Mouse (Mus musculus): ENCODE data around the gene Cnfn.
A peak's percentile ranks its signal among the peaks of the same experiment; 100 is the strongest.

The Cnfn gene

DNA sequence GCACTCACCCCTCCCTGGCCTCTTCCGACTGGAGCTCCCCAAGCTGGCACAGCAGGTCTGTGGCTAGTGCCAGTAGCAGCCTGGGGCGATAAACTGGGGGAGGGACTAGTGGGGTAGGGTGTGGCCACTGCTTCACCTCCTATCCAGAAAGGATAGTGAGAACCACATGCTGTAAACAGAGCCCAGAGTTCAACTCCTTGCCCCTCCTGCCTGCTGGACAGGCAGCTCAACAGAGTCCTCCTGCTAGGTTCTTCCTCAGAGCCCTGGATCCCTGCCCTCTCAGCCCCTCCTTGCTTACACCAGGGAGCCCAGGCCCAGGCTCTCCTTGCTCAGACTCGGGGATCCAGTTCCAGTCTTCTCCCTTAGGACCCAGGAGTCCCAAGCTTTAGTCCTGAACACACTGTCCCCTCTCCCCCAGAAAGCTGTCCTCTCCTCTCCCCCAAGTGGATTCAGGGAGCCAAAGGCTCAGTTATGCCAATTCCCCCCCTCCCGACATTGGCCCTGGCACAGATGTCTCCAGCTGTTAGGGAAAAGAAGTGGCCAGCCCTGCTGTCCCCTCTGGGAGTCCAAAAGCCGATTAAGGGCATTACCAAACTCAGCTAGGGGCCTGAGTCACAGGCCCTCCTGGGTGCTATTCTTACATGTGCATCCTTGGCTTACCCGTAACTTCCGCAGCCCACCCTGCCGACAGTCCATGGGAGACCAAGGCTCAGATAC lies 20.7 kb upstream of the Cnfn start:
- peak; percentile 83 to 95 for DNase-seq

DNA sequence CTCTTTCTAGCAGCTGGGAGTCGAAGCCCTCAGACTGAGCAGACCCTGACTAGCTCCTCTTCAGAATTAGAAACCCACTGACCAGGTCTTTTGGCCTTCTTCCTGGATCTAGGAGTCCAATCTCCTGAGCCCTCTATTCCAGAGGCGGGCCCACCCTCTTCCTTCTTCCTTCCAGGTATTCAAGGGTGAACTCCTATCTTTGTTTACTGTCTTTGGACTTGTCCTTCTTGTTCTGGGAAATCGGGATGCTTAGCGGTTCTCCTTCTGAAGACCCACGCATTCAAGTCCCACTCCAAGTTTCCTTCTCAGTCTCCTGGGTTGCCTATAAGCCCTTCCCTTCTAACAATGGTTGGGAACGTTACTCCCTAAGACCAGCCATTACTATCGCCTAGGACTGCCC lies 19.4 kb upstream of the Cnfn start:
- DNase-seq, result peak in 1 of 2 experiments; percentile 38

DNA sequence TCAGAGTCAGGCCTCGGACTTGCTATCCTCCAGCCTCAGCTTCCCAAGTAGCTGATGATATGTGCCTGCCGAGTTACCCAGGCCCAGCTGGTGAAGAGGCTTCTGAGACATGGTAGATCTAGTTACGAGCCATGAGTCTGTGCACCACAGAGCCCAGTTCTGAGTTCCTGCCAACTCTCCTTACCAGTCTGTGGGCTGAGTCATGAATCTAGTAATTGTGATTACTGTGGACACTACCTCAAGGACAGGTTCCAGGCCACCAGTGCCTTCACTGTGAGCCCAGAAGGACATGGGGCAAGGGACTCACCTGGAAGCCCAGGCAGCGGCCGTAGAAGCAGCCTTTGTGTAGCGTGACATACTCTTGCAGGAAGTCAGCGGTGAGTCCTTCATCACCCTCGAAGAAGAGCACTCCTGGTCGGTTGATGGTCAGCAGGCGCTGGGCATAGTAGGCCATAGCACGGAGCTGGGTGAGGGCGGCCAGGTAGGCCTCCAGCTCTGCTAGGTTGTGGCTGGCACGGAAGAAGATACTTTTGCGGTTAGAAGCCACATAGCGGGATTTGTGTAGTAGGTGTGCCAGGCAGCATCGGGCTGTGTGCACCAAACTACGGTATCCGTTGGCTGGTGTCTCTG lies 18.4 kb upstream of the Cnfn start:
- peak in 1 of 2 experiments; percentile 36 for DNase-seq

DNA sequence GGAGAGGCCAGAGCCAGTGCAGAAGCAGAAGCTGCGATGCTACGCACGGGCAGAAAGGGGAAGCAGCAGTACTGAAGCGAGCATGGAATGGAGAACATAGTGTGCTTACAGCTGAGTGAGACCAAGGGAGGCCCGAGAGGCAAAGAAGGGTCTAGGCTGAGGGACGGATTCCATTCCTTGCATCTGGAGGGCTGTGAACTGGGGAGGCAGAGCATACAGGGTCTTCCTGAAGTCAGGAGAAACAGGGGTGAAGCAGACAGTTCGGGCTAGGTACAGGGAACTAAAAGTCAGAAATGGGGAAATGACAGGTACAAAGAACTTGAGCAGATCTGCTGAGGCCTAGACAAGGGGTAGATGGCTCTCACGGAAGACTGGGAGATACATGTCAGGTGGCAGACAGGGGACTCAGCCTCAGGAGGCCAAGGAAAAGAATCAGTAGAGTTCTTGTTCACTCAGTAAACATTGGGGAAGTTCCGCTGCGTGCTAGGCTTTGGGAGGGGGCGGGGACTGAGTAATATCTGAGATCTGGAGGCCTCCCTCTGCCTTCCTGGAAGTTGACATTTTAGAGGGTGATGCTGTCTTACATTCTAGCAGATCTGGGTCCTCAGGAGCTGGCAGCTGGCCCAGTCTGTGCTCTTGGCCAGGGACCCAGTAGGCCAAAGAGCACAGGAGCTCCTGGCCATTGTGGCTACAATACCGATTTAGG lies 16.5 kb upstream of the Cnfn start:
- peak; percentile 91 to 95 for DNase-seq

DNA sequence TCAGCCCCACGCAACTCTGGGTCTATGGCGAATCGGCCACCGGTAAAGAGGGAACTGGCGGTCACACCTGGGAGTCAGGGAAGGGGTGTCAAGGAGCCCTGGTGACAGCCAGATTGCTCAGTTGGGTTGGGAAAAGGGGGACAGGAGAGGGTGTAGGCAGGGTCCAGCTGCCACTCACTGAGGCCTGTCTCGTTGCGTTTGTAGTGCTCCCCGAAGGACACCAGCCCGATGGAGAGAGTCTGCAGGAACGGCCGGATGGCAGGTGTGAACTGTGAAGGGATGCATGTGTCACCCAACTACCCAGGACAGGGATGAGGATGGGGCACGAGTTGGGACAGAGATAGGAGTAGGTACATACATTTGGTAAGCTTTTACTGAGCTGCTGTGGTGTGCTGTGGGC lies 15.7 kb upstream of the Cnfn start:
- peak in 1 of 2 experiments; percentile 20 for DNase-seq

DNA sequence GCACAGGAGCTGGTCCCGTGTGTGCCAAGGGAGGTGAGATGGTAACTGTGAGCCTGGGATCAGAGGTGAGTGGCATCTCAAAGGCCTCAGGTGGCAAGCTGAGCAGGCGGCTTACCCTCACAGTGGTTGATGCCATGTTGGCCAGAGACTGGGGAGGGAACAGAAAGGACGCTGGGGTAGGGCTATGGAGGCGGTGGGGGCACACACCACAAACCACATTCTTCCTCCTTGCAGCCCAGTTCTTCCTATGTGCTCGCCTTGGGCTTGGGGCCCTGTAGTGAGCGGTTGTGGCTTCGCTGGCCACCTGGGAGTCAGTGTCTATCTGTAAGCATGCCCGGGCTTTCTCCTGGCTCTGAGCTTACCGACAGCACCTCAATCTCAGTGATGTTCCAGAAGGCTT lies 15.3 kb upstream of the Cnfn start:
- DNase-seq, result peak in 1 of 2 experiments; percentile 37

DNA sequence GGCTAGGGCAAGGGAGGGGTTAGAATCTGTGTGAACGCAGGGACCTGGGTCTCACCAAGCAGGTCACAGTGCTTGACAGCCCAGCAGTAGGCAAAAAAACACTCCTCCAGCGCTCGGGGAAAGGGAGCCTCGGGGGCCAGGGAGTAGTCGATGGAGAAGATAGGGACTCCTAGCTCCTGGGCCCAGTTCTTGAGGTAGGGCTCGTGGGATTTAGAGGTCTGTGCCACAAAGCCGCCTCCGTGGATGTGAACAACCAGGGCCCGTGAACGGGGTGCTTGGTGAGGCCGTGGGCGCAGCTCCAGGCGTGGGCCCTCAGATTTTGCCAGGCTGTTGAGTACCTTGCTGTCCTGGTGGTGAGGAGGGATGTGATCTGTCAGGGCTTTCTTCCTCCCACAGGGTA lies 14.8 kb upstream of the Cnfn start:
- DNase-seq, result peak in 1 of 2 experiments; percentile 40

DNA sequence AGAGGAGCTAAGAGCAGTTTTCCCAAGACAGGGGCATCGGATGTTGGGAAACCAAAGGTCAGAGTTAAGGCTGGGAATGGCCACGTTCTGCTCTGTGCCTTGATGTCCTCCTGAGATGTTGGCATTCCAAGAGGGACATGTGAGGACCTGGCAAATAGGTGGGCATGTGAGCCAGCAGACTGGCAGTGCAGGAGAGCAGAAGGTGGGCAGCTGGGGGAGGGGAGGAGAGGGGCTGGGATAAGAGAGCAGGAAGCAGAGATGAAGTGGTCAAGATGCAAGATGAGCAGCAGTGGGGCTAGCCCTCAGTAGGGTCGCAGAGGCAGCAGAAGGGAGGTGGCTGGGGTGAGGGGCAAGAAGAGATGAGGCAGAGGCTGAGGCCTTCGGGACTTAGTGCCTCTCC lies 14.4 kb upstream of the Cnfn start:
- no peak for DNase-seq

DNA sequence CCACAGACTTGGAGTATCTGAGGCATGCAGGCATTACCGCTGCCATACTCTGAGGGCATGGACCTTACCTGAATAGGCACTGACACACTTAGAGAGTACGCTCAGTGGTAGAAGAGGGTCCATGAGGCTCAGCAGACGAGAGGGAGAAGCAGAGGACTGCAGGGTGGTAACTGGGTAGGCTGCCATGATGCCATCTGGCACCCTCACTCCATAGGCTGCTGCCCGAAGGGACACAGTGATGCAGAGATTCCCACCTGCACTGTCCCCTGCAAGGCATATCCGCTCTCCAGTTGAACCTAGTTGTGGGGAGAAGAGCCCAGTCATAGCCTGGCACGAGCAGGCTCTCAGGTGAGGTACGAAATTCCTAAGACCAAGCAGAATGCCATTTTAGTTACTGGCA lies 13.9 kb upstream of the Cnfn start:
- DNase-seq, result peak in 1 of 2 experiments; percentile 22

DNA sequence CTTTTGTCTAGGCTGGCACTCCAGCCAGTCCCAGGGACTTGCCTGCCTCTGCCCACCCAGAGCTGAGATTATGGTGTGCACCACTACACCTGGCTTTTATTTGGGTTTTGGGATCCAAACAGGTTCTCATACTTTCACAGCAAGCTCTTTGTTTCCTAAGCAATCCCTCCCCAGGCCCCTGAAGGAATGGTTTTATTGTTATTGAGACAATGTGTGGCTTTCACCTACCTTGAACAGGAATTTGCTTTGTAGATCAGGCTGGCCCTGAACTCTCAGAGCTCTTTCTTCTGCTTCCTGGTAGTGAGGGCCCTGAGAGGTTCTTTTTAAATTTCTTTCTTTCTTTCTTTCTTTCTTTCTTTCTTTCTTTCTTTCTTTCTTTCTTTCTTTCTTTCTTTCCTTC lies 13.0 kb upstream of the Cnfn start:
- DNase-seq, result no peak

DNA sequence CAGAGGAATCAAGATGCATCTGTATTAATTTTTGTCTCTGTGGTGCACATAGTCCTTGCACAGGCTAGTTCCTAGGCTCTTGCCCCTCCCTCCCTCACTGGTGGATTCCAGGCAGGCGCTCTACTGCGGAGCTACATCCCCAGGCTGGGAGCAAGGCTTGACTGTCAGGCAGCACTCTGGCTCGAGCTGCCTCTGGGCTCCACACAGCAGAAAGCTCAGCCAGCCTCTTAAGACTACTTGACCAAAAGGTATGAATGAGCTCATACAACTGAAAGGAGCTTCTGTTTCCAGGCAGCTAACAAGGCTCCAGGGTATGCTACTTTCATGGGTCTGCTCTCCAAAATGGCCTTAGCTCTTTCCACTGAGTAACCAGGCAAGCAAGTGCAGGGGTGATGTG lies 11.8 kb upstream of the Cnfn start:
- no peak for DNase-seq

DNA sequence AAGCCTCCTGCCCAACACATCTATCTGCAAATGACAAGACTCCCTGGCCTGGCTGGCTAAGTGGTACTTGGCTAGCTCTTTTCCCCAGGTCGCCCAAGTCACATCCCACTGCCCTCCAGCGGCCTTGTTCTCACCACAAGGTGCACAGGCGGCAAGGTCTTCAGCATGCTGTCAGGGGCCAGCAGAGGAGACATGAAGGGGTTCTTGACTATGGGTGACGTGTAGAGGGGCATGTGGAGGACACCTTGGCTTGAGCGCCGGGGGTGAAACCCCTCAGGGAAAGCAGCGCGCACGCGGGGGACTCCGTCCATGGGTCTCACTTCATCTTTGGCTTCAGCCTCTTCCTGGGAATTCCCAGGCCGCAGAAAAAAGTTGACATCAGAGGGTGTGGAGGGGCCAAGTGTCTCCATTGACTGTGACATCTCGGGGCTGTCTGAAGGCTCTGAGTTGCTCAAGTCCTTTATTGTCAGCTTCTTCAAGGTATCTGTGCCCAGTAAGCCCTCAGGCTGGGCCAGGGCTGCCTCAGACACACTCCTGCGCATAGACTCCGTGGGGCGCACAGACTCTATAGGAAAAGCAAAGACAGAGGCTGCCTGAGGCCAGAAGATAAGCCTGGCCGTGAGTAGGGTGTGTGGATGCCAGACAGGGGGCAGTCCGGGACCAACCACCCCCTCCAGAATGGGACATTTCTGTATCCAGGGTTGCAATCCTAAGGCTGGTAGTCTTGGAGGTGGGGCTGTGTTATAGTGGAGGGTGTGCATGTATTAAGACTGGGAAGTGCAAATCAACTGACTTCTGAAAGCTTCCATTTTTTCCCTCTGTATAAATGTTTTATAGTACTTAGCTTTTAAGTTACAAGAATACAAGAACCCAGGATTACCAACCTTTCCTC lies 11.1 kb upstream of the Cnfn start:
- no peak for DNase-seq

DNA sequence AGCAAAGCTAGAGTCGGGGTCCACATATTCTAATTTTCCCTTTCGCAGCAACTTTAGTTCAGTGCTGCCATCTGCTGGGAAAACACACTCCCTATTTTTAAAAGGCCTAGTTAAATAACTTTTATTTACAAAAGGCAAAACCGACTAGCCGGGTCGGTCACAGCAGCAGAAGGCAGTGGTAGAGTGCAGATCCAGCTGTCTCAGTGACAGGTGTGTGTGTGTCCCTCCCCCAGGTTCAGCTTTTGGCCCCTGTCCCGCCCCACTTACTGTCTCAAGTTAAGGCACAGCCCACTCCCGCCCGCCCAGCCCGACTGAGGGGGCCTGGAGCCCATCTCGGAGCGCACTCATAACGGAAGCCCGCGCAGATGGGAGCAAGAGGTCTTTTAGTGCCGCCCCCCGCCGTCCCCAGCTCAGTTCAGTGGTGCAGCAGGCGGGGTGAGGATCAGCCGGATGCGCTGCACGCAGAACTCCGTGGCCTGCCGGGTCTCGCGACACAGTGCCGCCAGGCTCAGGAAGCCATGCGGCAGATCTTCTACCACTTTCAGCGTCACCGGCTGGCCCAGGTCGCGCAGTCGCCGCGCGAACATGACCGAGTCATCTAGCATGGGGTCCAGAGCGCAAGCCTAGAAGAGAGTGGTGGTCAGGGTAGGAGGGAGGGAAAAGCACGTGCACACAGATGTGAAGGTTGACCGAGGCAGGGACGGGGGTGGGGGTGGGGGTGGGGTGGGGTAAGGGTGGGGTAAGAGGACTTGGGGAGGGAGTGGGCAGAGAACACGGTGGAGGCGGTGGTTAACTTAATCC lies 10.2 kb upstream of the Cnfn start:
- DNase-seq, result peak; percentile 66 to 74

DNA sequence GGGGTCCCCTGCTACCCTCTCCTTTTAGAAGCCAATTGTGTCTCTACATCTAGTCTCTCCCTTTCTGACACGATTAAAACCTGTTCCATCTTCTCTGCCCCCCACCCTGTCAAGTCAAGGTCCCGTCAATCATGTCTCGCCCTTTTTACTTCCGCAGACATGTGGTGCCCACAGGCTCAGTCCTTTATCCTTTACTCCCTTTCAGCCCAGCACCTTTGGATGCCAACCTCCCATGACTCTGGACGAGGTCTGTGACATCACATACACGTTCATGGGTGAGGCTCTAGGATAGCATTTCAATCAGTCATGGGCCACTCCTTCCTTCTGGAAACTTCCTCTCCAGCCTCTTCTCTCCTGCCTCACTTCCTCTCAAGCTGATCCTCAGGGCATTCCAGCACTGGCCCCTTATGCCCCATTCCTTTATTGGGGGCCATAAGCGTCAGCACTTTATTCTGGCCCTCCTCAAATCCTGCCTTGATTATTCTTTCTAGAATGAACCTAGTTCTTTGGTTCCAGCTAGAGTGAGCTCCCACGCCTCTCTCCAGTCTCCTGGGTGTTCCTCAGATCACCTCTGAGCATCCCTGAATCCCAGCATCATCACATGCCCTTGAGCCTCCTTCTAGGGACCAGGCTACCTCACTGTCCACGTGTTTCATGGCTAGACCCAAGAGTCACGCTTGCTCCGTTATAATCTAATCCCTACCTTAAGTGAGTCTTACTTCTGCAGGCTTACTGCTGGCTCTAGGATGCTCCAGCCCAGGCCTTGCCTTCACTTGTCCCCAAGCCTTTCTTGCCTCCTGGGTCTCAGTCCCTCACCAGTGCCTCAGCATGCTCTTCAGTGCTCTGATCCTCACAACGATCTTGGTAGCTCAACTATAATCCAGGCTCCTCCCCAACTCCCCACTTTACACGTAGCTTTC lies 8.9 kb upstream of the Cnfn start:
- DNase-seq, result no peak

DNA sequence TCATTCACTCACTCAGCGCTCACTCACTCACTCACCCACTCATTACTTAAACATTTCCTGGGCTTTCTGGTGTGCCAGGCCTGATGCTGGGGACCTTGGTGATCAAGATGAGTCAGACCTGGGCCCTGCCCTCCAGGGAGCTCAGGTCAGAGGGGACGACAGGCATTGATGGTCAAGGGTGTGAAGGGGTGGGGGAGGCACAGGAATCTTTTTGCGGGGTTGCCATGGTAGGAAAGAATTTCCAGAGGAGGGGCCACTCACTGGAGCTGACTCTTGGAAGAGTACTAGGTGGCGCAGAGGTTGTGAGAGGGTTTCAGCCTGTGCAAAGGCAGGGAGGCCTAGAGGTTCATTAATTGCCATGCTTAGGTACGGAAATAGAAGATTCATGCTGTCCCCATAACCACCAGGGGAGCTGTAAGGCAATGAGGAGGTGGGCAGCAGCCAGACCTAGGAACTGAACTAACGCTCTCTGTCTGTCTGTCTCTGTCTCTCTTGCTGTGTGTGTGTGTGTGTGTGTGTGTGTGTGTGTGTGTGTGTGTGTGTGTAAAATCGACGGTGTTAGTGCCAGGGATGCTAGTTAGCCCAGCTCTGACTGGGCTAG lies 7.7 kb upstream of the Cnfn start:
- no peak for DNase-seq

DNA sequence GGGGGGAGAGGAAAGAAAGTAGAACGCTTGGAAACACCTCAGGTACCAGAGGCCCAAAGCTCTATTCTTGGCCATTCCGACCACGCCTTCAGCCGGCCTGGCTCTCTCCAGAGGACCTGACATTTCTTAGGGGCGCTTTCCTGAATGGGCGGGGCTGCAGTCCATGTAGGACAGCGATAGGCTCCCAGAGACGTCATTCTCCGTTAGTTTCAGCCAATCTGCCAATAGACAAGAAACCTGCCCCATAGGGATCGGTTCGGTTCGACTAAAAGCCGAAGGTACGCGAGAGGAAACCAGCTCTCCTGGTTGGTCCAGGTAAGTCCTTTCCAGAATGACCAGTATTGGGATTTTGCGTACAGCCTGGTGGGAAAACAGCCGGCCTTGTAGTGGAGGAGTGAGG lies 7.0 kb upstream of the Cnfn start:
- DNase-seq, result peak; percentile 91 to 92

DNA sequence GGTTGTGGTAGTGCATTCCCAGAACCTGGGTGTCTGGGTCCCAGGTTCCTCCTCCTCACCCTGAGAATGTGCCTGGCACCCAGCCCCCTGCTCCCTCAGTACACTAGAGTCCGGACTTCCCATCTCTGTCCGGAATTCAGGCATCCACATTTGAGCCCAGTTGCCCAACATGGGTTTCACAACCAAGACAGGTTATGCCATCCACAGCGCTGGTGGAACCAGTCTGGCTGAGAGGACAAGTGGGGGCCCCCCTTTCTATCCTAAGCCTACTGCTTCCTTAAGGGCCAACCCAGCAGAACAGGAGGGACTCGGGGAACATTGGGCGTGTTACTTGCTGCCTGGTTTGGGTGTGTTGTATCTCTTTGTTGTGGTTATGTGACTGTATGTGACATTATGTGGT lies 2.9 kb upstream of the Cnfn start:
- no peak for DNase-seq

DNA sequence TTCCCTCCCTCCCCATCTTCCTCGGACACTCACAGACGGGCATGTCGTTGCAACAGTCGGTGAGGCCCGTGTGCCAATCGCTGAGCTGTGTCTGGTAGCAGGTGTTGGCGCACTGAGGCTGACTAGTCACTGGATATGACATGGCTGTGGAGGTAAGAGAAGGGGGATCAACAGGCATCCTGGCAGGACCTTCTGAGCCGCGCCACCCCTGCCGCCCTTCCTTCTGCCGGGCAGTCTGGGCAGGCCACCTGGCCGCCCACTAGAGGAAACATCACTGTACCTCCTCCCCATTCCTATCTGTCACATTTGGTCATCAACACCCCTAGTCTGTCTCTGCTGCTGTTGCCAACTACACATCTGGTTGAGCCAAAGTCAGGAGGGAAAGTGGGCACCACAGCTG lies 1.2 kb downstream of the Cnfn start:
- DNase-seq, result no peak

DNA sequence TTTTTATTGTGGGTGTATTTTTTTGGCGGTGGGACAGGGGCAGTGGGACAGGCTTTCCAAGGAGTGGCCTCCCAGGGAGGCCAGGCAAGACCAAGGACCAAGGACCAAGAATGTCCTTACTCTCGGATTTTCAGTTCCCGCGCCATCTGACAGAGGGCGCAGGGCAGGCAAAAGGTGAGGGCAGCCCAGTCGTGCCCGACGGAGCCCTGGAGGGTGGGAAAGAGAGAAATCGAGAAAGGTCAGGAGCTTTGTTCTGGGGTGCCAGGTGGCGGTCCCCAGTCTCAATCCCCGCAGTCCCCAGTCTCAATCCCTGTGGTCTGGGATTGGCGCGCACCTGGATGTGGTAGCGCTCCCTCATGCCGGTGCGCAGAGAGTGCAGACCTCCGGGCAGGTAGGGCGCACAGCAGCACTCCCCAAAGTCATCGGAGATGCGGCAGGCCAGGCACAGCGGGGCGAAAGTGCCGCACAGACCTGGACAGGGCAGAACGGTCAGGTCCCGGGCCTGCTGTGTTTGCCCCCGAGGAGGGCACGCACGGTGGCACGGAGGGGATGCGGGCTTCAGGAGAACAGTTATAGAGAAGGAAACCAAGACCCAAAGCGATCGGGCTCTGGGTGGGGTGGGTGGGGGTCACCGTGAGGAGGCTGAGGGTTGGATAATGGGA lies 1.8 kb downstream of the Cnfn start:
- peak; percentile 51 to 63 for DNase-seq
